35 mouse cellular contexts compared by ENCODE assay signal in genomic region chr5:35389915-35390314, GRCm38 (mm10). TPM values are rescaled to one million over a fixed set of nuclear protein-coding genes. Genes with fewer than 3 reads are reported as not detected.
DNase-seq lines count a peak whose midpoint lies in the region; ATAC-seq and TF ChIP-seq lines count a peak whose summit lies in the region.
"Had no signal": no experiment of that assay in that cellular context is flagged by ENCODE, and none has a peak within 500 bp of the region (broad histone marks: within the 10 kb centered on the region; RNA-seq: fewer than 3 reads in every experiment).

No protein-coding gene starts in this region.

- peaks cover 12% of the 10 kb centered on the region for H3K4me1 ChIP-seq in midbrain, embryonic 11.5 days (ENCODE audit: control insufficient read depth, insufficient read depth, low read length)
- H3K4me1 ChIP-seq in midbrain, postnatal 0 days (ENCODE audit: insufficient read depth, low read length), result peaks cover 3% of the 10 kb centered on the region; the same call in 1 of the 2 replicates
- H3K4me1 ChIP-seq in embryonic facial prominence, embryonic 11.5 days (ENCODE audit: control insufficient read depth, insufficient read depth, low read length), result peaks cover 7% of the 10 kb centered on the region
- H3K4me1 ChIP-seq in embryonic facial prominence, embryonic 14.5 days (ENCODE audit: control insufficient read depth, insufficient read depth, low read length), result peaks cover 6% of the 10 kb centered on the region; the same call in 1 of the 2 replicates
- H3K4me1 ChIP-seq in liver, embryonic 12.5 days, result peaks cover 10% of the 10 kb centered on the region; the same call in 1 of the 2 replicates

- ATAC-seq in midbrain, embryonic 11.5 days (ENCODE audit: low FRiP score), result no peak
- no peak for ATAC-seq in midbrain, postnatal 0 days (ENCODE audit: low FRiP score)
- ATAC-seq in embryonic facial prominence, embryonic 11.5 days (replicated peaks; ENCODE audit: insufficient number of reproducible peaks, low FRiP score, low TSS enrichment, low read depth), result no peak
- no peak for ATAC-seq in embryonic facial prominence, embryonic 14.5 days (ENCODE audit: low read depth)
- ATAC-seq in liver, embryonic 12.5 days, result no peak
- ATAC-seq: CD4-positive, CD25-positive, alpha-beta regulatory T cell, adult 4 months; intestine, embryonic 16.5 days had no signal

- DNase-seq in midbrain, embryonic 11.5 days (ENCODE audit: low spot score, missing footprints), result peak; percentile 86
- no peak for DNase-seq in midbrain, postnatal 0 days (ENCODE audit: low spot score)
- DNase-seq in embryonic facial prominence, embryonic 11.5 days (ENCODE audit: low spot score), result no peak
- DNase-seq in embryonic facial prominence, embryonic 14.5 days (ENCODE audit: low spot score), result no peak
- peak; percentile 66 for DNase-seq in retina, postnatal 1 day
- DNase-seq in cerebellum, postnatal 10 days, result no peak
- DNase-seq: adrenal gland, postnatal 14 days; cerebellum, adult 11 months; cerebellum, adult 9-10 months; gastrocnemius, postnatal 10 days; heart, postnatal 14 days; kidney, adult 9 months; kidney, postnatal 14 days; layer of hippocampus, adult 9-11 months; liver; lung, embryonic 14.5 days; lung, postnatal 14 days; spleen, adult 18-20 months; thymus, adult 2 months; thymus, postnatal 4 days had no signal

- TF ChIP-seq CTCF in midbrain, postnatal 0 days (IDR thresholded peaks at IDR 0.05), result no peak

- H3K9me3 ChIP-seq in midbrain, embryonic 11.5 days (ENCODE audit: control insufficient read depth, low read length), result no peaks in the 10 kb centered on the region
- H3K9me3 ChIP-seq in midbrain, postnatal 0 days (ENCODE audit: low read length), result no peaks in the 10 kb centered on the region
- no peaks in the 10 kb centered on the region for H3K9me3 ChIP-seq in embryonic facial prominence, embryonic 11.5 days (replicated peaks; ENCODE audit: control insufficient read depth, low read length)
- H3K9me3 ChIP-seq in embryonic facial prominence, embryonic 14.5 days (ENCODE audit: control insufficient read depth, low read length), result 0 out of 2 replicates have a peak, but pooled peaks cover 4% of the 10 kb centered on the region
- no peaks in the 10 kb centered on the region for H3K9me3 ChIP-seq in liver, embryonic 12.5 days (replicated peaks)
- H3K9me3 ChIP-seq: forebrain, embryonic 13.5 days; heart, embryonic 13.5 days; hindbrain, embryonic 13.5 days; liver, embryonic 15.5 days; midbrain, embryonic 12.5 days had no signal

- H3K36me3 ChIP-seq in midbrain, embryonic 11.5 days (ENCODE audit: control insufficient read depth, insufficient read depth, low read length), result no peaks in the 10 kb centered on the region
- no peaks in the 10 kb centered on the region for H3K36me3 ChIP-seq in midbrain, postnatal 0 days (ENCODE audit: insufficient read depth, low read length)
- no peaks in the 10 kb centered on the region for H3K36me3 ChIP-seq in embryonic facial prominence, embryonic 11.5 days (replicated peaks; ENCODE audit: control insufficient read depth, insufficient read depth, low read depth, low read length)
- H3K36me3 ChIP-seq in embryonic facial prominence, embryonic 14.5 days (ENCODE audit: control insufficient read depth, insufficient read depth, low read length), result no peaks in the 10 kb centered on the region
- H3K36me3 ChIP-seq in liver, embryonic 12.5 days, result no peaks in the 10 kb centered on the region
- H3K36me3 ChIP-seq: heart, embryonic 13.5 days; hindbrain, embryonic 13.5 days; liver, embryonic 15.5 days; midbrain, embryonic 12.5 days had no signal

- no peak overlapping the region for H3K4me2 ChIP-seq in midbrain, embryonic 11.5 days
- H3K4me2 ChIP-seq in midbrain, postnatal 0 days (ENCODE audit: low read depth, low read length, poor library complexity, severe bottlenecking), result no peak overlapping the region
- no peak overlapping the region for H3K4me2 ChIP-seq in embryonic facial prominence, embryonic 11.5 days (ENCODE audit: low read depth, low read length)
- no peak overlapping the region; the same call in 1 of the 2 replicates for H3K4me2 ChIP-seq in embryonic facial prominence, embryonic 14.5 days (ENCODE audit: low read depth, low read length)
- no peak overlapping the region for H3K4me2 ChIP-seq in liver, embryonic 12.5 days
- H3K4me2 ChIP-seq: liver, embryonic 15.5 days had no signal

- no peak overlapping the region for H3K27ac ChIP-seq in midbrain, embryonic 11.5 days (ENCODE audit: low read depth, low read length)
- H3K27ac ChIP-seq in midbrain, postnatal 0 days (ENCODE audit: low read depth, low read length), result no peak overlapping the region
- no peak overlapping the region for H3K27ac ChIP-seq in embryonic facial prominence, embryonic 11.5 days (replicated peaks; ENCODE audit: low read depth, low read length)
- no peak overlapping the region for H3K27ac ChIP-seq in embryonic facial prominence, embryonic 14.5 days (replicated peaks; ENCODE audit: low read depth, low read length)
- H3K27ac ChIP-seq in liver, embryonic 12.5 days, result no peak overlapping the region
- H3K27ac ChIP-seq: forebrain, embryonic 13.5 days; heart, embryonic 13.5 days; hindbrain, embryonic 13.5 days; liver, embryonic 15.5 days; midbrain, embryonic 12.5 days had no signal

- peaks cover 100% of the 10 kb centered on the region for H3K27me3 ChIP-seq in midbrain, embryonic 11.5 days (ENCODE audit: control insufficient read depth, insufficient read depth, low read length)
- H3K27me3 ChIP-seq in midbrain, postnatal 0 days (ENCODE audit: insufficient read depth, low read length), result peaks cover 100% of the 10 kb centered on the region
- H3K27me3 ChIP-seq in embryonic facial prominence, embryonic 11.5 days (ENCODE audit: control insufficient read depth, insufficient read depth, low read length), result peaks cover 96% of the 10 kb centered on the region
- peaks cover 100% of the 10 kb centered on the region for H3K27me3 ChIP-seq in embryonic facial prominence, embryonic 14.5 days (replicated peaks; ENCODE audit: control insufficient read depth, insufficient read depth, low read length)
- peaks cover 100% of the 10 kb centered on the region for H3K27me3 ChIP-seq in liver, embryonic 12.5 days (replicated peaks)

- WGBS in midbrain, embryonic 11.5 days, result 5% methylated on average over 3 of the region's 3 CpGs
- WGBS in midbrain, postnatal 0 days, result 11% methylated on average over 3 of the region's 3 CpGs
- 12% methylated on average over 3 of the region's 3 CpGs for WGBS in embryonic facial prominence, embryonic 11.5 days
- WGBS in embryonic facial prominence, embryonic 14.5 days, result 8% methylated on average over 3 of the region's 3 CpGs
- WGBS in liver, embryonic 12.5 days (ENCODE audit: insufficient replicate concordance), result 16% methylated on average over 3 of the region's 3 CpGs

- H3K9ac ChIP-seq in midbrain, embryonic 11.5 days (ENCODE audit: low read length), result no peak overlapping the region
- no peak overlapping the region for H3K9ac ChIP-seq in midbrain, postnatal 0 days (replicated peaks; ENCODE audit: low read length, poor library complexity, severe bottlenecking)
- H3K9ac ChIP-seq in embryonic facial prominence, embryonic 11.5 days (replicated peaks; ENCODE audit: low read length), result no peak overlapping the region
- H3K9ac ChIP-seq in embryonic facial prominence, embryonic 14.5 days (ENCODE audit: low read depth, low read length), result peak overlapping the region; percentile 52; the same call in 1 of the 2 replicates
- no peak overlapping the region for H3K9ac ChIP-seq in liver, embryonic 12.5 days
- H3K9ac ChIP-seq: forebrain, embryonic 13.5 days; heart, embryonic 13.5 days; hindbrain, embryonic 13.5 days; liver, embryonic 15.5 days; lung, embryonic 14.5 days; midbrain, embryonic 12.5 days had no signal

- H3K4me3 ChIP-seq in midbrain, embryonic 11.5 days (ENCODE audit: low read depth, low read length), result no peak overlapping the region
- H3K4me3 ChIP-seq in midbrain, postnatal 0 days (ENCODE audit: low read depth, low read length), result no peak overlapping the region
- peak overlapping the region; percentile 55; the same call in 1 of the 2 replicates for H3K4me3 ChIP-seq in embryonic facial prominence, embryonic 11.5 days (ENCODE audit: low read depth, low read length)
- H3K4me3 ChIP-seq in embryonic facial prominence, embryonic 14.5 days (ENCODE audit: low read depth, low read length), result peak overlapping the region; percentile 56; the same call in 1 of the 2 replicates
- H3K4me3 ChIP-seq in liver, embryonic 12.5 days, result no peak overlapping the region
- H3K4me3 ChIP-seq: erythroblast, embryonic 14.5 days; liver, embryonic 15.5 days had no signal

RNA-seq across cellular contexts. Expression of gene Hmx1, which starts 1.0 kb away (rescaled TPM):
- polyA plus RNA-seq in midbrain, embryonic 11.5 days (2014; fragmentation: Nextera tagmentation; extraction: Ambion mirVana), result 0.10 TPM in 1 of 2 replicates, not detected in the other
- total RNA-seq in midbrain, postnatal 0 days (2014; rRNA removed), result not detected in 2 replicates
- not detected in 2 replicates for polyA plus RNA-seq in midbrain, postnatal 0 days (2015; fragmentation: Nextera tagmentation; extraction: Ambion mirVana)
- polyA plus RNA-seq in embryonic facial prominence, embryonic 11.5 days (2014; fragmentation: Nextera tagmentation; extraction: Ambion mirVana), result 11.8 and 12.3 TPM in 2 replicates
- polyA plus RNA-seq in embryonic facial prominence, embryonic 14.5 days (2014; fragmentation: Nextera tagmentation; extraction: Ambion mirVana), result 3.4 and 3.6 TPM in 2 replicates
- polyA plus RNA-seq in liver, embryonic 12.5 days (2016; fragmentation: Nextera tagmentation; extraction: Ambion mirVana), result 0.32 TPM in 1 of 2 replicates, not detected in the other
- total RNA-seq: common myeloid progenitor, adult 5-6 weeks; gastrocnemius, postnatal 10 days; heart, adult 8-10 months; heart, postnatal 14 days; left cerebral cortex, postnatal 10 days; megakaryocyte, adult 5-6 weeks had no signal
- polyA plus RNA-seq: CD4-positive, CD25-positive, alpha-beta regulatory T cell, adult 4 months; erythroblast, embryonic 14.5 days; forebrain, embryonic 13.5 days; gonadal fat pad, adult 2 months; intestine, embryonic 16.5 days; liver, embryonic 15.5 days; lung, embryonic 14.5 days; stomach, embryonic 16.5 days had no signal

Comparison
In these comparisons a context has a peak if more than half of its experiments do, and no peak if none do; other contexts are left out.
1. DNase-seq: peak in midbrain, embryonic 11.5 days (single experiment) and retina, postnatal 1 day (single experiment); none in midbrain, postnatal 0 days (single experiment), embryonic facial prominence, embryonic 11.5 days (single experiment), embryonic facial prominence, embryonic 14.5 days (single experiment) and cerebellum, postnatal 10 days (0 of 2).
2. H3K4me3 ChIP-seq: peak in embryonic facial prominence, embryonic 11.5 days (single experiment) and embryonic facial prominence, embryonic 14.5 days (single experiment); none in midbrain, embryonic 11.5 days (single experiment), midbrain, postnatal 0 days (single experiment) and liver, embryonic 12.5 days (single experiment).